Mouse (Mus musculus): ENCODE data around the gene Appl2.

Gene Appl2

DNA sequence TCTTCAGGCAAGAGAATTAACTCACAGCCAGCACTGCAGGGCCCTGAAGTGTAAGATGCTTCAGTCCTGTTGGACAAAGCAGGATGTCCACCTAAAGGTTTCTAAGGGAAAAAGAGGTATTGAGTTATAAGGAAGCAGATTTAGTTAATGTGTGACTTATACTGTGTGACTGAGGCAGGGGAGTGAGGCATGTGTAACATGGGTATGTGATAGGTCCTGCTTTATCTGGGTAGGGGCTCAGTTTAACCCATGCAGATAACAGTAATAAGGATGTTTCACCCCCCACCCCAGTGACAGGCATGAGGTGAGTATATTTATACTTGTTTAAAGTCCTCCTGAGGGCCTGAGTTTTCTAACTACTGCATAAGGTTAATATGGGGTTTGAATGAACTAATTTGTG, 85.5 kb downstream of the Appl2 start:
- DNase-seq = no peak

Data from kidney, postnatal 4 days (tissue).